Mouse (Mus musculus) G1E-ER4 (cell line): ENCODE results near the gene Zfp449. TPM values are rescaled to one million over a fixed set of nuclear protein-coding genes. Genes with fewer than 3 reads are reported as not detected.
"Not testable (repeated sequence)": the region's sequence is repeated elsewhere in the genome, so short reads cannot be mapped to it uniquely, and the experiment has no call there.

ENCODE experiments used
- GATA1 ChIP-seq: IDR thresholded peaks from one replicate; pipeline ENCODE4 v1.8.0; 2012; ENCODE audit warnings: low read length, inconsistent platforms
- polyA plus RNA-seq: library from polyadenylated mRNA; stranded (reverse); fragments of >175 nt; gene quantifications from 2 replicates; pipeline ENCODE4 v1.2.3, GENCODE M21; 2012

Gene Zfp449
- polyA plus RNA-seq: 0.09 and 0.11 TPM in 2 replicates

- no peak for TF ChIP-seq GATA1
These were observed at the start of gene Zfp449 for GRCm38 (mm10) chrX:56346176-56346931. TSS of gene Zfp449 (plus strand) at chrX:56346400.

- no peak for TF ChIP-seq GATA1
These were observed 38.6 kb upstream of the Zfp449 start for GRCm38 (mm10) chrX:56307597-56307996.

DNA sequence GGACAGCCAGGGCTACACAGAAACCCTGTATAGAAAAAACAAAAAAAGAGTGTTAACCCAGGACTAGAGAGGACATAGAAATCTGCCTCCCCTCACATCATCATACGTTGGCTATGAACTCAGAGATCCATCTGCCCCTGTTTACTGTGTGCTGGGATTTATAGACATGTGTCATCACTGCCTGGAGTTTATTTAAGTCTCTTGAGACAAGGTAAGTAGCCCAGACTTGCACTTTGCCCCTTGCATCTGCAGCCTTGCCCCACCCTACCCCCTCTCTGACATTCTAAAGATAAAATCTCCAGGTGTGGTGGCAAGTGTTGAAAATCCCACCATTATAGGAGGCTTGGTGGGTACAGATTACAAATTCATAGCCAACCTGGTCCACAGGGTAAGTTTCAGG lies 33.4 kb upstream of the Zfp449 start:
- TF ChIP-seq GATA1: no peak

GRCm38 (mm10) chrX:56322096-56322495 lies 24.1 kb upstream of the Zfp449 start:
- TF ChIP-seq GATA1: no peak

DNA sequence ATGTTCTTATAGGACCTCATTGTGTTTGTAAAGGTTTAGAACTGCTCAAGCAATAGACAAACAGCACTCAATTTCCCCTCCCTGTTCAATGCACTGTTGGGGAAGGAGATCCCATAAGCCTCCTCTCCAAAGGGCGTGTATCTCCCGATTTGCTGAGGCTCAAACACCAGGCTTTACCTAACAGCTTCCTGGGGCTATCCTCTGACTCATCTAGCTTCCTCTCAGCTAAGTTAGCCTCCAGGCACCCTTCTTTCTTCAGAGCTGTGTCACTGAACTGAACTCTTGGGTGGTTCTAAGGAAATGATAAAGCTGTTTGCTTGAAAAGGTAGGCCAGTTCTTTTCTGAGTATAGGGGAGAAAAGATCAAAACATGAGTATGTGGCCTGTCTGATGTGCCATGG lies 23.5 kb upstream of the Zfp449 start:
- TF ChIP-seq GATA1: no peak

- TF ChIP-seq GATA1: no peak
These were observed 14.2 kb upstream of the Zfp449 start for GRCm38 (mm10) chrX:56332046-56332445.

DNA sequence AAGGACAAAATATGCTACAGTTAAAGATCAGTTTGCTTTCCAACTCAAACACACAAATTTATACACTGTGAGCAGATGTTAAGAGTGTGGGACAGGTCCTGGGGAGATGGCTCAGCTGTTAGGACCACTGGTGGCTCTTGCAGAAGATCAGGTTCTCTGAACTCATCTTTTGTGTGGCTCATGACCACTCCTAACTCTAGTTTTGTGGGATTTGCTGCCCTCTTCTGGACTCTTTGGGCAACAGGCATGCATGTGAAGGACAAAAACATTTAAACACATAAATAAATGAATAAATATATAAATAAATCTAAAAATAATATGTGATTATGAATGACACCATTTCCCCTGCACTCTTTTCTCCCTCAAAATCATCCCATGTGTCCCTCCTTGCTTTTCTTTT lies 5.9 kb upstream of the Zfp449 start:
- TF ChIP-seq GATA1: no peak

GRCm38 (mm10) chrX:56342921-56343320 lies 3.3 kb upstream of the Zfp449 start:
- TF ChIP-seq GATA1: no peak

- no peak for TF ChIP-seq GATA1
These were observed 693 bp downstream of the Zfp449 start for GRCm38 (mm10) chrX:56346932-56347253.

- not testable (repeated sequence) for TF ChIP-seq GATA1
These were observed 28.4 kb downstream of the Zfp449 start, which contains the start of gene Smim10l2a for GRCm38 (mm10) chrX:56374431-56375128. TSS of gene Smim10l2a (plus strand) at chrX:56374586.

DNA sequence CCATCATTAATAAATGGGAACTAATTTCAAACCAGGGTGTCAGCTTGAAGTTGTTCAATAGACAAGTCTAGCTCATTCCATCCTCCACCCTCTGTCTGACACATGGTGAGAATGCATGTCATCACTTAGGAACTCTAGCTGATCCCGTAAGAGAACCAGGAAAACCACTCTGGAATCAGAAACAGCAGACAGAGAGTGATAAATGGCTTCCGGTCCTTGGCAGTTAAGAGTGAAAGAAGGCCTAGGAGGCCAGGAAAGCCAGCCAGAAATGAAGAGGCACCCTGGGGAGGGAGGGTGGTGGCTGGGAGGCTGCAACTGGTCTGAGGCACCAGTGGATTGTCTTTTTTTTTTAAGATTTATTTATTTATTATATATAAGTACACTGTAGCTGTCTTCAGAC lies 34.7 kb downstream of the Zfp449 start:
- no peak for TF ChIP-seq GATA1

GRCm38 (mm10) chrX:56384142-56384541 lies 37.9 kb downstream of the Zfp449 start:
- no peak for TF ChIP-seq GATA1

- no peak for TF ChIP-seq GATA1
These were observed 58.4 kb downstream of the Zfp449 start for GRCm38 (mm10) chrX:56404646-56405045.

DNA sequence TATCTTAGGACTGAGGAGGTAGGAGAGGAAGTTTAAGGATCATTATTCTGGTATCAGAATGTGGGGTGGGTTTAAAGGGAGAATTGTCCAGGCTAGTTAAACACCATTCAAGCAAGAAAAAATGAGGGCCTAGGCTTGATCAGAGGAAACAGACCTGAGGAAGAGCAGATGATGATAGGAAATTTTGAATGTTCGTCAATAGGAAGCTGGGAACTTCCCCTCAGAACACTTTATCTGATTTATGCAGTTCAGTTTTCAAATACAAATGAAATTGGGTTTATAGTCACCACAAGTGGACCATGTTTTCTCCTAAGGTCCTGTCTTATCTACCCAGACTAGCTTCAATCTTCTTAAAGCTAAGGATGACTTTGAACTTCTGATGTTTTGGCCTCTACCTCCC lies 59.3 kb downstream of the Zfp449 start:
- TF ChIP-seq GATA1: no peak

- TF ChIP-seq GATA1: no peak
These were observed 59.9 kb downstream of the Zfp449 start for GRCm38 (mm10) chrX:56406128-56406527.

Other genes starting within 250 kb of the Zfp449 start
- gene 3830403N18Rik, start 209.8 kb upstream of the Zfp449 start, polyA plus RNA-seq: 0.17 and 0.23 TPM in 2 replicates
- gene Gm773, start 133.5 kb upstream of the Zfp449 start, polyA plus RNA-seq: 0.17 and 0.38 TPM in 2 replicates
- not detected in 2 replicates for gene Smim10l2a, start 28.2 kb downstream of the Zfp449 start, polyA plus RNA-seq
- not detected in 2 replicates for gene Gm2174, start 101.6 kb downstream of the Zfp449 start, polyA plus RNA-seq
- gene Ints6l, start 108.5 kb downstream of the Zfp449 start, polyA plus RNA-seq: 7.9 and 8.8 TPM in 2 replicates
- not detected in 2 replicates for gene Gm10477, start 178.3 kb downstream of the Zfp449 start, polyA plus RNA-seq
- gene Gm648, start 203.2 kb downstream of the Zfp449 start, polyA plus RNA-seq: not detected in 2 replicates